Mouse (Mus musculus): ENCODE measurements around the gene Trp73. TPM values are rescaled to one million over a fixed set of nuclear protein-coding genes. Genes with fewer than 3 reads are reported as not detected.

Gene Trp73
- total RNA-seq, 2 experiments from 2014 or later: 0.05 to 0.07 TPM

GRCm38 (mm10) chr4:154106497-154107061 lies 33.4 kb downstream of the Trp73 start:
- no peak for DNase-seq
- intact Hi-C loops (cut with DNase I): no loop called here

- intact Hi-C loops (cut with DNase I): no loop called here
Observed at GRCm38 (mm10) chr4:154105381-154106001, 34.5 kb downstream of the Trp73 start.

GRCm38 (mm10) chr4:154103912-154104311 lies 36.1 kb downstream of the Trp73 start:
- intact Hi-C loops (cut with DNase I): no loop called here
- no peak for DNase-seq

More at GRCm38 (mm10) chr4:154105381-154106001, 34.5 kb downstream of the Trp73 start:
- peak; percentile 55 to 67 for DNase-seq

DNA sequence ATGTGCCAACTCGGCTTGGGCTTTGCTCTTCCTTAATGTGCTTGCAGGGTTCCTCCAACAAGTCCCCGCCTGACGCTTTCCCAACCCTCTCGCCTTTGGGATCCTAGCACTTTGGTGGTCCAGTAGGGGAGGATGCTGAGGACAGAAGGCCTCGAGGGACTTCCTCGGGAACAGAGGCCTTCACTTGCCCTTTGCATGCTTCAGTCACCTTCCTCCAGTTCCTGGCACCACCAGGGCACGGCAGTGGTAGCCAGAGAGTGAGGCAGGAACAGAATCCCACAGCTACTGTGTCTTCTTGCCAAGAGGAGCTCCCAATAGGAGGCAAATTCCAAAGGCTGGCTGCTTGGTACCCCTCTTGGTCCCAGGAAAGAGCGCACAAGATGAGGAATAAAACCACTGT lies 36.6 kb downstream of the Trp73 start:
- intact Hi-C loops (cut with DNase I): no loop called here
- no peak for DNase-seq

- intact Hi-C loops (cut with DNase I): no loop called here
Observed at GRCm38 (mm10) chr4:154099361-154099760, 40.6 kb downstream of the Trp73 start.

DNA sequence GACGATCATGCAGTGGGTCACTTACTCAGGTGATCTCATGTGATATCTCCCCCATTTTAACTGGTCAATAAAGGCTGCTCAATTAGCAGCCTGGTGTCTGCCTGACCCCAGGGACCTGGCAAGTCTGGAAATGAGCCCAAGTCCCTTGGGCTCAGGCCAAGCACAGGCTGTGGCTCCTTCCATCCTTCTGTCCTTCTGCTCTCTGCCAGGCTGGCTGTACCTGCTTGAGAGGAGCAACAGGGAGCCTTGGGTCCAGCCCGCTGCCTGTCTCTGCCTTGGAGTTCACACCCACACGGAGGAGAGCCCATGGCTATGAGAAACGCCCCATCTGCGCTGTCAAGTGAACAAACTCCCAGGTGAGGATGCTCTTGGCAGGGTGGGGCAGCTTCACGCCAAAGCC lies 43.9 kb downstream of the Trp73 start:
- no peak for DNase-seq
- intact Hi-C loops (cut with DNase I): no loop called here

More at GRCm38 (mm10) chr4:154099361-154099760, 40.6 kb downstream of the Trp73 start:
- DNase-seq: no peak

GRCm38 (mm10) chr4:154093210-154093609 lies 46.8 kb downstream of the Trp73 start:
- intact Hi-C loops (cut with DNase I): no loop called here
- DNase-seq: peak; percentile 24 to 25

DNA sequence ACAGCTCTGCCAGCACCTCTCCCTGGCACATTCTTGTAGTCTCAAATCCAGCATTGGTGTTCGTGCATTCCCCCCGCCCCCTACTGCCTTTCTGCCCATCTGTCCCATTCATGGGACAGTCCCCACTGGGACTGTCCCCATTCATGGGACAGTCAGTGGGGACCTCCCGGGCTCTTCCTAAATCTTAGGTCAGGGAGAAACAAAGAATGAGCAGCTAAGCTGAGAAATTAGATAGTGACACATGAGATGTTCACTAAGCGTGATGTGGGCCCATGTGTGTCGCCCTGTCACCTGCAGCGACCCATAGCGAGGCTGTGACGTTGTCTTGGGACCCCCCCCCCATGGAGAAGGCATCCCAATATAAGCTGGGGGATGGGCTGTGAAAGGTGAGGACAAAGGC lies 48.7 kb downstream of the Trp73 start:
- intact Hi-C loops (cut with DNase I): no loop called here
- no peak for DNase-seq

GRCm38 (mm10) chr4:154089205-154089604 lies 50.8 kb downstream of the Trp73 start:
- intact Hi-C loops (cut with DNase I): no loop called here
- DNase-seq: no peak

DNA sequence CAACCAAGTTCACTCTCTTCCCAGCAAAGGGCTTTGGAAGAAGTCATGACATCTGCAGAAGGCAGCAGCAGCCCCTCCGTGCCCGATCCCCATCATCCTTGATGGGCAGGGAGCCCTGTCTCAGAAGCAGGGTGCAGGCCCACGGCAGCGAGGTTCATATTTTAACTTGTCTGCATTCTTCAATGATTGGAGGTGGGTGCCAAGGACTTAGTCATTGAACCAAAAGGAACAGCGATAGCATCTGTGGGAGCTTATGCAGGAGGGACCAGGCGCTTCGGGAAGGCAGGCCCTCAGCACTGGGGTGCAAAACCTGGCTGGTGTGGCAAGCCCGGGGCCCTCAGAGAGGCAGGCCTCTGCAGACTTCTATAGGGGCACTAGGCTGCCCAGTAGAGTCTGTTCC lies 53.6 kb downstream of the Trp73 start:
- intact Hi-C loops (cut with DNase I): no loop called here
- DNase-seq: no peak

DNA sequence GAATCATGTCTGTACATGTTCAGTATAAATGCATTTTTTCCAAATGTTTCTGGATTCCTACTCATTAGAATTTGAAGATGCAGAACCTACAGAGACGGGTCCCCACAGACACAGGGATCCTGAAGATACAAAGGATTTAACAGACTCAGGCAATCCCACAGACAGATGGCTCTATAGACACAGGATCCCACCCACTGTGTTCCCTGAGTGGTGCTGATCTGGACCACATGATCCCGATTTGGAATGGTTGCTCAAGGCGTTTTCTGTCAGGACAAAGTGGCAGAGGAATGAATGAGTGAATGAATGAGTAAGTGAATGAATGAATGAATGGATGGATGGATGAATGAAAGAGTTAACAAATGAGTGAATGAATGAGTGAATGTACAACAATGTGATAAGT lies 54.2 kb downstream of the Trp73 start:
- DNase-seq: no peak
- intact Hi-C loops (cut with DNase I): no loop called here

DNA sequence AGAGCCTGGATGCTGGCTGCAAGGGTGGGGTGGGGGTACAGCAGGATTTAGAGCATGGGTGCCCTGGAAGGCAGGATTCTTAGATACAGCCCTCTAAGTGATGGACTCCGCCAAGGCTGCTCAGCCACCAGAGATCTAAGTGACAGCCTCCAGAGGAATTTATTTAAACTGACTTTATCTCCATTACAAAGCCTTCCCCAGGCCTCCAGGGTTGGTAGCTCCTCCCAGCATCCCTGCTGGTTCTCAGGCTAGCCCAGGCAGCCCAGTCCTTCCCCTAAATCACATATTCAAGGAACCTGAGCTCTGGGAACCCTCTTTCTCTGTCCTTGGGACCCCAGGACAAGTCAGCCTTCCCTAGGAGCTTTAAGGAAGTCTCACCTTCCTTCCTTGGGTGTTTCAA lies 58.0 kb downstream of the Trp73 start:
- DNase-seq: no peak
- intact Hi-C loops (cut with DNase I): no loop called here

DNA sequence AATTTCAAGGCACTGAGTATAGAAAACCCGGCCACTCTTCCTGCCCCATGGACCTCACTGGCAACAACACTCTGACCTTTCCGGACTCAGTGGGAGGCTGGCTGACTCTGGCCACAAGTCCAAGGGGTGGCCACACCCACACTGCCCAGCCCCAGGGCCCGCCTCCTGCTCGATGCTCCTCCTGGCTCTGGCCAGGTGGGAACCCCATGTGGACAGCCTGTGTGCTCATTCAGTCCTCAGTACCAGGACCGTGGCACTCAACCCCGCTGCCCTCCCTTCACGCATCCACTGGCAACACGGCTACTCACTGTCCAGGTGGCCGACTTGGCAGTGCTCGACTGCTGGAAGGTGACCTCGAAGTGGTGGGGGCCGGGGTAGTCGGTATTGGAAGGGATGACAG lies 59.0 kb downstream of the Trp73 start:
- intact Hi-C loops (cut with DNase I): no loop called here
- no peak for DNase-seq

DNA sequence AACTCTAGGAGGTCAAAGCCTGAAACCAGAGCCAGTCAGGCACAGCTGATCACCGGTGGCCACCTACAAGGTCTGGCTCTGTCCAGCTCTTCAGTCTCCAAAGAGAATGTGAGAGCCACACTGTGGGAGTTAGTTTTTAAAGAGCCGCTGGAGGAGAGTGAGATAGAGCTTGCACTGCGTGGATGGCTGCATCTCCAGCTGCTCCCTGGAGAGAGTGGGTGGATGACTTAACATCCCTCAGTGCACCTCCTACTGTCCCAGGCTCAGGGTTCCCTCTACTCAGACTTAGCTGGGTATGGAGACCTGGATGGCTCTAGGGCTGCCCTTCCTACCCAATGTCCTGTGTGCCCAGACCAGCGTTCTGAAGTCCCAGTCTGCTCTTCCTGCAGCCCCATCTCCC lies 59.8 kb downstream of the Trp73 start:
- intact Hi-C loops (cut with DNase I): no loop called here
- DNase-seq: no peak

DNA sequence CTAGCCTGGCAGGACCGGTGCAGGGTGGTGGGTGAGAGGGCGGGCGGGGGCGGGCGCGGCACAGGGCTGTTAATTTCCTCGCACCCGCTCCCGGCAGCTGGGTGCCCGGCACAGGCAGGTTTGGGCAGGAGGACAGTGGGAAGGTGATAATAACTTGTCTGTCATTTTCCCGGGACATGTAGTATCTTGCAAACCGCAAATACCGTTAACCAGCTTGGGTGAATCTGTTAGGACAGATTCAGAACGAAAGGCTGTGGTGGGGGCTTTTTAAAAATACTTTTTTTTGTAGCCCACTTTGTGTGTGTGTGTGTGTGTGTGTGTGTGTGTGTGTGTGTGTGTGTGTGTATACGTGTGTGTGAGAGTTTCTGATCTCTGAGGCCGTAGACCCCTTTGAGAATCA lies 68.1 kb downstream of the Trp73 start:
- DNase-seq: no peak
- intact Hi-C loops (cut with DNase I): no loop called here

- DNase-seq: no peak
- intact Hi-C loops (cut with DNase I): no loop called here
Observed at GRCm38 (mm10) chr4:154071521-154071920, 68.5 kb downstream of the Trp73 start.

- DNase-seq: peak; percentile 25 to 53
- intact Hi-C loops (cut with DNase I): no loop called here
Observed at GRCm38 (mm10) chr4:154070896-154071295, 69.1 kb downstream of the Trp73 start.

DNA sequence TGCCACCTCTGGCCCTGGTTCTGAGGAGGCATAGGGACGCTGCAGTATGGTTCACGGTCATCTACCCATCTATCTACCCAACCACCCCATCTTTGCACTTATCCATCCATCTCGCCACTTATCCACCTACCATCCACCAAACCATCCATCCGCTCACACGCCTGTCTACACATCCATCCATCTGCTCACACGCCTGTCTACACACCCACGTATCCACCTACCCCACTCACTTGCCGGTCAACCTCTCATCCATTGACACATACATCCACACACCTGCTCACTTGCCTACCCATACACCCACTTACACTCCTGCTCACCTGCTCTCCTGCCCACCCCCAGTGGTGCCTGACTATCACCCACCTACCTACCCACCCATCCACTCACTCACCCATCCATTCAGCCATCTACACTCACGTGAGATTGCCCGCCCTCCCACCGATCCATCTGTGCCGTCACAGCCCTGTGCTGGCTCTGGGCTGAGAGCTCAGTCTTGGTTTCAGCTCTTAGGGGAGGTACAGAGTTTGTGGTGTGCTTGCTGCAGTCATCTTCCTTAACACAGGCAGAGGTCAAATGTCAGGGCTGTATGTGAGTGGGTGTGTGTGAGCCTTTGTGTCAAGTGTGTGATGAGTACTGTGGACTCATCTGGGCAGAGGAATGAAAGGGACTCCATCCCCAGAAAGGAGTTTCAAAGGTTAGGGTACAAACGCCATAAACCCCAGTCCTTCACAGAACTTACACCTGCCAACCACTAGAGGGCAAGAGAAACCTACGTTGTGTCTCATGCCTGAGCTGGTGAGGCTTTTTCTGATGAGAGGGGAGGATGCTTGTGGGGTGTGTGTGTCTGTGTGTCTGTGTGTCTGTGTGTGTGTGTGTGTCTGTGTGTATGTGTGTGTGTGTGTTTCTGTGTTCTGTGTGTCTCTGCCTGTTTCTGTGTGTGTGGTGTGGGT lies 74.9 kb downstream of the Trp73 start:
- intact Hi-C loops (cut with DNase I): loop anchor here (2.0 to 10.0 kb wide), 5 partner anchors 92 to 236 kb away; partner anchors contain the start of gene Arhgef16
- no peak for DNase-seq

DNA sequence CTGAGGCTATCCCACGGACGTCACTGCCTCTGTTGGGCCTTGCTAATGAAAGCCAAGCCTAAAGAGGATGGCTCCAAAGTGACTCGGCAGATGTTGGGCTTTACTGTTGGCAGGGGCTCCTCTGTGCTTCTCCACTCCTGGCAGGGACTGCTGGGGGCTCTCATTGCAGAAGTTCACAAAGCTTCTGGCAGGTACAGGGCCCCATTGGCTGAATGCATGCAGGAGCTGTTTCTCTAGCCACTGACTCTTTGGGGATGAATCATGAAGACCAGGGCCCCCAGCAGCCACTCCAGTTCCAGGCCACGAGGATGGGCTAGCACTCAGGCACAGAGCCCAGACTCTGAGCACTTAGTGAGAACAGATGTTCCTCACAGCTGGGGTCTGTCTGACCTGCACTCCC lies 82.3 kb downstream of the Trp73 start:
- intact Hi-C loops (cut with DNase I): no loop called here
- peak; percentile 19 to 29 for DNase-seq

DNA sequence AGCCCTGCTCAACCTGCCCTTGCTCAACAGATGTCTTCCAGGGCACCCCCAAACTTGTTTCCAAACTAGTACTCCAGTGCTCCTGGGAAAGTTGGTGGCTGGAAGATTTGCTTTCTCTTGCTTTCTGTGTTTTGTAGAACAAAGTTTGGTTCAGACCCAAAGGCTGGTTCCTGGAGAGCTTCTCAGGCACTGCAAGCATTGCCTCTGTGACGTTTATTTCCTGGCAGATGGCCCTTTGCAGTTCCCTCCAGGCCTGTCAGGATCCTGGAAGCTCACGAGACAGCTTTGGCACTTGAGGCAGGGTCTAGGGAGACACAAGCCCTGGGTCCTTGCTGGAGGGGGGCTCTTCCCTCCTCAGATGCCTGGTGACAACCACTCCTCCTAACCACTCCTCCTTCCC lies 83.3 kb downstream of the Trp73 start:
- peak; percentile 25 to 43 for DNase-seq
- intact Hi-C loops (cut with DNase I): no loop called here

DNA sequence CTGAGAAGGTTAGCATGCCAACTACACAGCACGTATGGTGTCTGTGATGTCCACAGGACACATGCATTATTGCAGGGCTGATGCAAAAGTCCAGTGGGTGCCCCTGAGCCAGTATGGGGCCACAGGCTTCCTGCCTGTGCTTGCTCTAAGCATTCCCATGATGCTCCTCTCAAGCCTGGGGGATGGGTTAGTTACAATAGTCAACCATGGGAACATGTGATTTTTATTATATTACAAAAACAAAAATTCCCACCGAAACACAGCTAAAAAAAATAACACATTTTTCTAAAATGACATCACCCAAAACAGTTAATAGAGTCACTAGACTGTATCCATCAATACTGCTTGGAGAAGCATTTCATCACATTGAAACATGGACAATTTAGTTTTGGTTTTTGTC lies 84.0 kb downstream of the Trp73 start:
- DNase-seq: no peak
- intact Hi-C loops (cut with DNase I): no loop called here

Data from heart, postnatal 14 days (tissue).